ENCODE assay signal across 15 mouse cellular contexts in genomic region chr10:117947191-117947590, GRCm38 (mm10).
DNase-seq lines count a peak whose midpoint lies in the region; ATAC-seq and TF ChIP-seq lines count a peak whose summit lies in the region.
"Had no signal": no experiment of that assay in that cellular context is flagged by ENCODE, and none has a peak within 500 bp of the region (broad histone marks: within the 10 kb centered on the region; RNA-seq: fewer than 3 reads in every experiment).

No protein-coding gene starts in this region.

- TF ChIP-seq EP300 in lung, postnatal 0 days (IDR thresholded peaks at IDR 0.05), result no peak

- no peak for ATAC-seq in heart, embryonic 14.5 days (ENCODE audit: insufficient number of reproducible peaks, insufficient read depth, low FRiP score, low read depth)
- ATAC-seq in lung, embryonic 15.5 days (ENCODE audit: borderline replicate concordance, extremely low read depth, low FRiP score, low TSS enrichment), result no peak
- ATAC-seq in lung, postnatal 0 days, result no peak
- no peak for ATAC-seq in intestine, embryonic 14.5 days (replicated peaks; ENCODE audit: low FRiP score, low TSS enrichment, low read depth)
- 0 out of 2 replicates have a peak, but pooled peaks have one; percentile 18 for ATAC-seq in limb, embryonic 12.5 days (ENCODE audit: insufficient number of reproducible peaks, insufficient read depth, low FRiP score, low TSS enrichment, low read depth)
- ATAC-seq: hindbrain, embryonic 16.5 days had no signal

- H3K27ac ChIP-seq in heart, embryonic 14.5 days (replicated peaks in 1 of 2; ENCODE audit: control insufficient read depth in 1 of 2, insufficient read depth in 1 of 2, low read depth in 2 of 2, low read length in 2 of 2), result no peak overlapping the region
- H3K27ac ChIP-seq in lung, embryonic 15.5 days, result no peak overlapping the region
- no peak overlapping the region for H3K27ac ChIP-seq in lung, postnatal 0 days (ENCODE audit: low read length)
- 0 out of 2 replicates have a peak overlapping the region, but pooled peaks have one; percentile 16 for H3K27ac ChIP-seq in intestine, embryonic 14.5 days (ENCODE audit: low read depth)
- H3K27ac ChIP-seq in limb, embryonic 12.5 days, result no peak overlapping the region
- H3K27ac ChIP-seq: liver, embryonic 13.5 days had no signal

- no peaks in the 10 kb centered on the region for H3K9me3 ChIP-seq in heart, embryonic 14.5 days (ENCODE audit: control insufficient read depth, low read length)
- no peaks in the 10 kb centered on the region for H3K9me3 ChIP-seq in lung, embryonic 15.5 days
- H3K9me3 ChIP-seq in lung, postnatal 0 days (ENCODE audit: low read length), result no peaks in the 10 kb centered on the region
- H3K9me3 ChIP-seq in intestine, embryonic 14.5 days (ENCODE audit: control insufficient read depth, low read length), result no peaks in the 10 kb centered on the region
- no peaks in the 10 kb centered on the region for H3K9me3 ChIP-seq in limb, embryonic 12.5 days
- H3K9me3 ChIP-seq: liver, embryonic 13.5 days had no signal

- peaks cover 2 to 16% of the 10 kb centered on the region in 2 experiments; a peak in 2 of 4 replicates for H3K4me1 ChIP-seq in heart, embryonic 14.5 days (ENCODE audit: control insufficient read depth in 2 of 2, insufficient read depth in 2 of 2, low read length in 2 of 2)
- H3K4me1 ChIP-seq in lung, embryonic 15.5 days, result no peaks in the 10 kb centered on the region
- H3K4me1 ChIP-seq in lung, postnatal 0 days (ENCODE audit: insufficient read depth, low read depth, low read length), result no peaks in the 10 kb centered on the region
- H3K4me1 ChIP-seq in intestine, embryonic 14.5 days (replicated peaks; ENCODE audit: control insufficient read depth, insufficient read depth, low read length), result peaks cover 7% of the 10 kb centered on the region; the same call in 1 of the 2 replicates
- H3K4me1 ChIP-seq in limb, embryonic 12.5 days (replicated peaks), result peaks cover 22% of the 10 kb centered on the region

- WGBS in heart, embryonic 14.5 days, result 12% methylated on average over 13 of the region's 13 CpGs
- 31% methylated on average over 13 of the region's 13 CpGs for WGBS in lung, embryonic 15.5 days
- WGBS in lung, postnatal 0 days, result 35% methylated on average over 13 of the region's 13 CpGs
- WGBS in intestine, embryonic 14.5 days, result 21% methylated on average over 13 of the region's 13 CpGs
- WGBS in limb, embryonic 12.5 days, result 11% methylated on average over 13 of the region's 13 CpGs

- H3K36me3 ChIP-seq in heart, embryonic 14.5 days (ENCODE audit: control insufficient read depth, insufficient read depth, low read length), result no peaks in the 10 kb centered on the region
- H3K36me3 ChIP-seq in lung, embryonic 15.5 days, result no peaks in the 10 kb centered on the region
- no peaks in the 10 kb centered on the region for H3K36me3 ChIP-seq in lung, postnatal 0 days (ENCODE audit: insufficient read depth, low read length)
- H3K36me3 ChIP-seq in intestine, embryonic 14.5 days (ENCODE audit: control insufficient read depth, insufficient read depth, low read length), result no peaks in the 10 kb centered on the region
- no peaks in the 10 kb centered on the region for H3K36me3 ChIP-seq in limb, embryonic 12.5 days
- H3K36me3 ChIP-seq: G1E; liver, embryonic 13.5 days had no signal

- no peak overlapping the region for H3K9ac ChIP-seq in heart, embryonic 14.5 days (ENCODE audit: low read length)
- no peak overlapping the region for H3K9ac ChIP-seq in lung, embryonic 15.5 days
- no peak overlapping the region for H3K9ac ChIP-seq in lung, postnatal 0 days (replicated peaks; ENCODE audit: low read depth)
- H3K9ac ChIP-seq in intestine, embryonic 14.5 days (ENCODE audit: low read length), result peak overlapping the region; percentile 32; the same call in 1 of the 2 replicates
- H3K9ac ChIP-seq in limb, embryonic 12.5 days (replicated peaks), result no peak overlapping the region; the same call in 1 of the 2 replicates
- H3K9ac ChIP-seq: liver, embryonic 13.5 days had no signal

- no peak for DNase-seq in heart, adult 8-10 months (ENCODE audit: low spot score)
- DNase-seq in lung, postnatal 0 days (ENCODE audit: low spot score), result no peak
- no peak for DNase-seq in intestine, embryonic 14.5 days (ENCODE audit: low spot score)
- DNase-seq in embryo, embryonic 10 days (ENCODE audit: low spot score), result no peak
- no peak for DNase-seq in layer of hippocampus, postnatal 36 days
- DNase-seq: adrenal gland, postnatal 14 days; cerebellum, postnatal 25 days; kidney, postnatal 36 days; liver, embryonic 13.5 days; right cerebral cortex, adult 18-20 months had no signal

- TF ChIP-seq CTCF in lung, postnatal 0 days (IDR thresholded peaks at IDR 0.05), result no peak

- peak overlapping the region in 1 of 2 experiments; percentile 15; a peak in 1 of 4 replicates for H3K4me3 ChIP-seq in heart, embryonic 14.5 days (ENCODE audit: control insufficient read depth in 1 of 2, insufficient read depth in 1 of 2, low read depth in 1 of 2, low read length in 2 of 2)
- H3K4me3 ChIP-seq in lung, embryonic 15.5 days, result 0 out of 2 replicates have a peak overlapping the region, but pooled peaks have one; percentile 13
- no peak overlapping the region for H3K4me3 ChIP-seq in lung, postnatal 0 days (ENCODE audit: low read depth, low read length)
- H3K4me3 ChIP-seq in intestine, embryonic 14.5 days (ENCODE audit: low read depth, low read length), result peak overlapping the region; percentile 16; the same call in 1 of the 2 replicates
- H3K4me3 ChIP-seq in limb, embryonic 12.5 days (replicated peaks), result peak overlapping the region; percentile 20; the same call in 1 of the 2 replicates
- H3K4me3 ChIP-seq: liver, embryonic 13.5 days had no signal

- H3K27me3 ChIP-seq in heart, embryonic 14.5 days (ENCODE audit: control insufficient read depth, insufficient read depth, low read length), result no peaks in the 10 kb centered on the region
- H3K27me3 ChIP-seq in lung, embryonic 15.5 days, result no peaks in the 10 kb centered on the region
- H3K27me3 ChIP-seq in lung, postnatal 0 days (replicated peaks; ENCODE audit: insufficient read depth, low read length), result no peaks in the 10 kb centered on the region
- no peaks in the 10 kb centered on the region for H3K27me3 ChIP-seq in intestine, embryonic 14.5 days (replicated peaks; ENCODE audit: control insufficient read depth, insufficient read depth, low read length)
- H3K27me3 ChIP-seq in limb, embryonic 12.5 days, result no peaks in the 10 kb centered on the region
- H3K27me3 ChIP-seq: liver, embryonic 13.5 days had no signal

- peak overlapping the region; percentile 54 for H3K4me2 ChIP-seq in heart, embryonic 14.5 days (ENCODE audit: low read length)
- H3K4me2 ChIP-seq in lung, embryonic 15.5 days, result peak overlapping the region; percentile 34
- H3K4me2 ChIP-seq in lung, postnatal 0 days (replicated peaks; ENCODE audit: low read depth, low read length), result no peak overlapping the region
- peak overlapping the region; percentile 48 for H3K4me2 ChIP-seq in intestine, embryonic 14.5 days (ENCODE audit: low read length)
- peak overlapping the region; percentile 53 for H3K4me2 ChIP-seq in limb, embryonic 12.5 days
- H3K4me2 ChIP-seq: liver, embryonic 13.5 days had no signal
